Mouse (Mus musculus): Measurements from ENCODE around the gene Olfr406. TPM values are rescaled to one million over a fixed set of nuclear protein-coding genes. Genes with fewer than 3 reads are reported as not detected.

Gene Olfr406
- polyA plus RNA-seq (2017; shearing (Covaris generic)) = not detected

DNA sequence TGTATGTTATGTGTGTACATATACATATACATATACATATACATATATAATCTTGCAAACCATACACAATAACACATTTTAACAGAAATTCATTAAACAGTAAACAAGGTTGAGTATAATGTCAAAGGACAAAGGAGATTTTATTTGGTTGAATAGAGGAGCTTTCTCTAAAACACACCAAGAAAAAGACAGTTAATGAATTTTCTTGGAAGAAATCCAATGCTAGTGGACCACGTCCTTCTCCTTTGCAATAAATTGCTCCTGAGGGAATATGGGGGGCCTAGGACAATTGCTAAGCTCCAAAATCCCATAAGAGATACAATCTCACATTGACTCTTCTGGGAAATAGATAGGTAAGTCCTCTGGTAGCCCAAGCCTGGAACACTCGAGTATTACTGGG lies at the start of gene Olfr406:
TSS of gene Olfr406 (plus strand) at position 301 of the 400 bp plus-strand sequence.

DNA sequence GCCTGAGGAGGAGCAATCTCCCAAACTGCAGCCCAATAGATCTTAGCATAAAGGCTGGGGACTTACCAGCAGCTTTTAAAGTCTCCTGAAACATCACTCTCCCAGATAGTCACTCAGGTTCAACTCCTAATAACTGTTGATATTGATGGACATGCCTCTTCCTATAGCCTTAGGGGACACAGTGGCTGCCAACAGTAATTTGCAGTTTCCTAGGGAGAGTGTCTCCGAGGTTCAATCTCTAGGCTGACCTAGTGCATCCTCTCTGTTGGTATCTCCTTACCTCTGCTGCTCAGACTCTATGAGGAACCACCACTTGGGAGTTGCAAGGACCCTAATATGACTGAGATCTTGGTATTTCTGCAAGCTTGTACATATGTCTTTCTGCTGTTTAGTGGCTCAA lies 48.3 kb upstream of the Olfr406 start, which contains the start of gene Olfr43:
TSS of gene Olfr43 (minus strand) at position 101 of the 400 bp plus-strand sequence.

DNA sequence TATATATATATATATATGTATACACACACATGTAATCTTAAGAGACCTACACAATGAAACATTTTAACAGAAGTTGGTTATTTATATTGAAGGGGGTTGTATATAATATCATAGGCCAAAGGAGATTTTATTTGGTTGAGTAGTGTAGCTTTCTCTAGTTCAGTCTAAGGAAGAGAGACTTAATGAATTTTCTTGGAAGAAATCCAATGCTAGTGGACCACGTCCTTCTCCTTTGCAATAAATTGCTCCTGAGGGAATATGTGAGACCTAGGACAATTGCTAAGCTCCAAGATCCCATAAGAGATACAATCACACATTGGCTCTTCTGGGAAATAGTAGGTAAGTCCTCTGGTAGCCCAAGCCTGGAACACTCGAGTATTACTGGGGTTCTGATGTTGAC lies 23.8 kb downstream of the Olfr406 start, which contains the start of gene Olfr59:
TSS of gene Olfr59 (plus strand) at position 301 of the 400 bp plus-strand sequence.

Other genes starting within 250 kb of the Olfr406 start
- not detected for gene Olfr139, start 203.3 kb upstream of the Olfr406 start, polyA plus RNA-seq (2017; shearing (Covaris generic))
- gene Olfr399, start 203.2 kb upstream of the Olfr406 start, polyA plus RNA-seq (2017; shearing (Covaris generic)) = not detected
- gene Zfp616, start 189.9 kb upstream of the Olfr406 start, polyA plus RNA-seq (2017; shearing (Covaris generic)) = not detected
- gene Olfr401, start 146.1 kb upstream of the Olfr406 start, polyA plus RNA-seq (2017; shearing (Covaris generic)) = not detected
- not detected for gene Olfr402, start 106.3 kb upstream of the Olfr406 start, polyA plus RNA-seq (2017; shearing (Covaris generic))
- gene Olfr403, start 73.6 kb upstream of the Olfr406 start, polyA plus RNA-seq (2017; shearing (Covaris generic)) = not detected
- gene Olfr43, start 48.4 kb upstream of the Olfr406 start, polyA plus RNA-seq (2017; shearing (Covaris generic)) = not detected
- not detected for gene Olfr59, start 23.9 kb downstream of the Olfr406 start, polyA plus RNA-seq (2017; shearing (Covaris generic))
- not detected for gene Olfr410, start 78.2 kb downstream of the Olfr406 start, polyA plus RNA-seq (2017; shearing (Covaris generic))
- not detected for gene Olfr411, start 92.8 kb downstream of the Olfr406 start, polyA plus RNA-seq (2017; shearing (Covaris generic))
- not detected for gene Olfr412, start 102.3 kb downstream of the Olfr406 start, polyA plus RNA-seq (2017; shearing (Covaris generic))